Mouse (Mus musculus): Measurements from ENCODE around the gene Tuba1b.

GRCm38 (mm10) chr15:98949607-98949892 lies 15.2 kb upstream of the Tuba1b start:
- TF ChIP-seq CTCF (IDR thresholded peaks at IDR 0.05; ENCODE audit: low read depth) (no peak), EP300 (IDR thresholded peaks at IDR 0.05; ENCODE audit: low read depth) (no peak)
